Mouse (Mus musculus): ENCODE data around the gene Trim9.

The Trim9 gene

GRCm38 (mm10) chr12:70325826-70326225 lies 21.6 kb downstream of the Trim9 start:
- DNase-seq (ENCODE audit: low spot score), result no peak

GRCm38 (mm10) chr12:70322790-70323189 lies 24.6 kb downstream of the Trim9 start:
- DNase-seq (ENCODE audit: low spot score), result no peak

GRCm38 (mm10) chr12:70316147-70316546 lies 31.3 kb downstream of the Trim9 start:
- DNase-seq (ENCODE audit: low spot score), result no peak

GRCm38 (mm10) chr12:70307881-70308280 lies 39.5 kb downstream of the Trim9 start:
- DNase-seq (ENCODE audit: low spot score), result no peak

GRCm38 (mm10) chr12:70307062-70307461 lies 40.4 kb downstream of the Trim9 start:
- no peak for DNase-seq (ENCODE audit: low spot score)

GRCm38 (mm10) chr12:70304014-70304413 lies 43.4 kb downstream of the Trim9 start:
- DNase-seq (ENCODE audit: low spot score), result no peak

- no peak for DNase-seq (ENCODE audit: low spot score)
These were observed 43.9 kb downstream of the Trim9 start for GRCm38 (mm10) chr12:70303525-70303924.

GRCm38 (mm10) chr12:70302022-70302720 lies 45.2 kb downstream of the Trim9 start:
- no peak for DNase-seq (ENCODE audit: low spot score)

GRCm38 (mm10) chr12:70293927-70294684 lies 53.3 kb downstream of the Trim9 start:
- no peak for DNase-seq (ENCODE audit: low spot score)

GRCm38 (mm10) chr12:70293165-70293926 lies 54.1 kb downstream of the Trim9 start:
- no peak for DNase-seq (ENCODE audit: low spot score)

- DNase-seq (ENCODE audit: low spot score), result no peak
These were observed 61.9 kb downstream of the Trim9 start for GRCm38 (mm10) chr12:70285521-70285920.

GRCm38 (mm10) chr12:70284979-70285378 lies 62.4 kb downstream of the Trim9 start:
- no peak for DNase-seq (ENCODE audit: low spot score)

GRCm38 (mm10) chr12:70283116-70283731 lies 64.2 kb downstream of the Trim9 start:
- DNase-seq (ENCODE audit: low spot score), result no peak

- no peak for DNase-seq (ENCODE audit: low spot score)
These were observed 66.5 kb downstream of the Trim9 start for GRCm38 (mm10) chr12:70280930-70281329.

- no peak for DNase-seq (ENCODE audit: low spot score)
These were observed 67.0 kb downstream of the Trim9 start for GRCm38 (mm10) chr12:70280381-70280780.

GRCm38 (mm10) chr12:70277071-70277939 lies 70.1 kb downstream of the Trim9 start:
- no peak for DNase-seq (ENCODE audit: low spot score)

GRCm38 (mm10) chr12:70269724-70270123 lies 77.7 kb downstream of the Trim9 start:
- no peak for DNase-seq (ENCODE audit: low spot score)

GRCm38 (mm10) chr12:70267314-70267713 lies 80.1 kb downstream of the Trim9 start:
- no peak for DNase-seq (ENCODE audit: low spot score)

GRCm38 (mm10) chr12:70266494-70266931 lies 80.9 kb downstream of the Trim9 start:
- DNase-seq (ENCODE audit: low spot score), result no peak

- no peak for DNase-seq (ENCODE audit: low spot score)
These were observed 83.7 kb downstream of the Trim9 start for GRCm38 (mm10) chr12:70263721-70264120.

GRCm38 (mm10) chr12:70262271-70262953 lies 85.0 kb downstream of the Trim9 start:
- DNase-seq (ENCODE audit: low spot score), result no peak
